In the genomic region with DNA sequence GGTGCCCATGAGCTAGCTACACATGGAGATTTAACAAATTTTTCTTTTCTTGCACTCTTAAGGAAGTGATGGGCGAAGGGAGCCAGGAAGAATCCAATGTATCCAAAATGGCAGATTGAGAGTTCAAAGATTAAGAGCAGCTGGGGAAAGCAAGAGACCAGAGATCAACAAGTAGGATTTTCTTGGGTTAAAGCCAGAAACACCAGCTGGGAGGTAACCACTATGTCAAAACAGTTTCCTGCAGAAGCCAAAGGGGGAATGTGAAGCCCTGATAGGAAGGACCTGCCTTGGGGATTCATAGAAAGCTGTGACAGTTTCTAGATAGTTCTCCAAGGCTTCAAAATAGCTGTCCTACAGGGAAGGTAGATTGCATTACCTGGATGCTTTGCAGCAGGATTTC, we compare ENCODE assay signal across 11 mouse cellular contexts.
DNase-seq lines count a peak whose midpoint lies in the region; ATAC-seq lines count a peak whose summit lies in the region.
"Had no signal": no experiment of that assay in that cellular context is flagged by ENCODE, and none has a peak within 500 bp of the region (broad histone marks: within the 10 kb centered on the region; RNA-seq: fewer than 3 reads in every experiment).

No protein-coding gene starts in this region.

- H3K27ac ChIP-seq in hindbrain, embryonic 14.5 days, result no peak overlapping the region
- no peak overlapping the region for H3K27ac ChIP-seq in hindbrain, embryonic 12.5 days
- H3K27ac ChIP-seq: forebrain, embryonic 13.5 days; hindbrain, embryonic 15.5 days had no signal

- peaks cover 8% of the 10 kb centered on the region for H3K4me1 ChIP-seq in hindbrain, embryonic 14.5 days (replicated peaks; ENCODE audit: control insufficient read depth, insufficient read depth, low read length)
- peaks cover 10% of the 10 kb centered on the region; the same call in 1 of the 2 replicates for H3K4me1 ChIP-seq in hindbrain, embryonic 12.5 days

- no peaks in the 10 kb centered on the region for H3K27me3 ChIP-seq in hindbrain, embryonic 14.5 days (ENCODE audit: control insufficient read depth, insufficient read depth, low read length)
- no peaks in the 10 kb centered on the region for H3K27me3 ChIP-seq in hindbrain, embryonic 12.5 days
- H3K27me3 ChIP-seq: forebrain, embryonic 13.5 days; hindbrain, embryonic 15.5 days had no signal

- DNase-seq in hindbrain, embryonic 14.5 days (ENCODE audit: low spot score), result peak; percentile 49
- peak; percentile 28 for DNase-seq in retina, postnatal 1 day
- DNase-seq in retina, embryonic 14.5 days (ENCODE audit: low spot score), result no peak
- peak; percentile 62 for DNase-seq in kidney, postnatal 10 days
- no peak for DNase-seq in left cerebral cortex, postnatal 10 days (ENCODE audit: extremely low spot score in 1 of 2, low spot score in 2 of 2)
- DNase-seq in spleen, postnatal 4 days (ENCODE audit: low spot score in 2 of 2), result no peak
- DNase-seq: cerebellum, adult 2 months; gastrocnemius, postnatal 10 days had no signal

- H3K36me3 ChIP-seq in hindbrain, embryonic 14.5 days (replicated peaks; ENCODE audit: control insufficient read depth, insufficient read depth), result no peaks in the 10 kb centered on the region
- H3K36me3 ChIP-seq in hindbrain, embryonic 12.5 days, result no peaks in the 10 kb centered on the region
- H3K36me3 ChIP-seq: hindbrain, embryonic 15.5 days had no signal

- ATAC-seq in hindbrain, embryonic 14.5 days (ENCODE audit: low FRiP score), result no peak
- no peak for ATAC-seq in hindbrain, embryonic 12.5 days (ENCODE audit: low FRiP score)
- ATAC-seq: forebrain, embryonic 13.5 days had no signal

- H3K9me3 ChIP-seq in hindbrain, embryonic 14.5 days (ENCODE audit: control insufficient read depth, low read length), result no peaks in the 10 kb centered on the region
- H3K9me3 ChIP-seq in hindbrain, embryonic 12.5 days (replicated peaks), result no peaks in the 10 kb centered on the region
- H3K9me3 ChIP-seq: forebrain, embryonic 13.5 days; hindbrain, embryonic 15.5 days had no signal

- intact Hi-C loops in left cerebral cortex, postnatal 10 days (cut with DNase I), result loop anchor here (2.0 to 10.0 kb wide), 2 partner anchors 33 to 165 kb away; no protein-coding TSS in a partner anchor

- no peak overlapping the region for H3K4me2 ChIP-seq in hindbrain, embryonic 14.5 days (replicated peaks)
- H3K4me2 ChIP-seq in hindbrain, embryonic 12.5 days (replicated peaks), result no peak overlapping the region
- H3K4me2 ChIP-seq: forebrain, embryonic 13.5 days; hindbrain, embryonic 15.5 days had no signal

- no peak overlapping the region for H3K9ac ChIP-seq in hindbrain, embryonic 14.5 days
- no peak overlapping the region for H3K9ac ChIP-seq in hindbrain, embryonic 12.5 days
- H3K9ac ChIP-seq: forebrain, embryonic 13.5 days; hindbrain, embryonic 15.5 days had no signal

- WGBS in hindbrain, embryonic 14.5 days, result 91% methylated on average over 1 of the region's 1 CpGs
- WGBS in hindbrain, embryonic 12.5 days, result 86% methylated on average over 1 of the region's 1 CpGs

- no peak overlapping the region for H3K4me3 ChIP-seq in hindbrain, embryonic 14.5 days (replicated peaks; ENCODE audit: low read length)
- no peak overlapping the region for H3K4me3 ChIP-seq in hindbrain, embryonic 12.5 days
- H3K4me3 ChIP-seq: forebrain, embryonic 13.5 days; hindbrain, embryonic 15.5 days had no signal

Comparison
In these comparisons a context has a peak if more than half of its experiments do, and no peak if none do; other contexts are left out.
1. DNase-seq: peak in hindbrain, embryonic 14.5 days (single experiment), retina, postnatal 1 day (single experiment) and kidney, postnatal 10 days (single experiment); none in retina, embryonic 14.5 days (single experiment), left cerebral cortex, postnatal 10 days (0 of 2) and spleen, postnatal 4 days (0 of 2).